Mouse (Mus musculus): ENCODE measurements around the gene Gpr15. TPM values are rescaled to one million over a fixed set of nuclear protein-coding genes. Genes with fewer than 3 reads are reported as not detected.

Gpr15 gene
- polyA plus RNA-seq, 1 experiment from 2014 or later = not detected

- H3K4me1 ChIP-seq = no peaks in the 10 kb centered on the region
- H3K36me3 ChIP-seq = no peaks in the 10 kb centered on the region
- DNase-seq (ENCODE audit: low spot score) = no peak
- no peak overlapping the region for H3K4me3 ChIP-seq
- no peaks in the 10 kb centered on the region for H3K27me3 ChIP-seq (ENCODE audit: insufficient read depth, poor library complexity, severe bottlenecking)
- WGBS = 84% methylated on average over 1 of the region's 1 CpGs
- no peak overlapping the region for H3K27ac ChIP-seq
- H3K9me3 ChIP-seq = no peaks in the 10 kb centered on the region
Observed at GRCm38 (mm10) chr16:58713128-58713527, 5.7 kb downstream of the Gpr15 start.

- H3K27me3 ChIP-seq (ENCODE audit: insufficient read depth, poor library complexity, severe bottlenecking) = no peaks in the 10 kb centered on the region
- H3K36me3 ChIP-seq = no peaks in the 10 kb centered on the region
Observed at GRCm38 (mm10) chr16:58712221-58712620, 6.6 kb downstream of the Gpr15 start.

GRCm38 (mm10) chr16:58709536-58709935, 9.3 kb downstream of the Gpr15 start:
- no peak for DNase-seq (ENCODE audit: low spot score)
- H3K36me3 ChIP-seq = no peaks in the 10 kb centered on the region
- 80% methylated on average over 4 of the region's 4 CpGs for WGBS
- no peaks in the 10 kb centered on the region for H3K27me3 ChIP-seq (ENCODE audit: insufficient read depth, poor library complexity, severe bottlenecking)
- no peaks in the 10 kb centered on the region for H3K4me1 ChIP-seq
- H3K9me3 ChIP-seq = no peaks in the 10 kb centered on the region
- H3K4me3 ChIP-seq = no peak overlapping the region
- no peak overlapping the region for H3K27ac ChIP-seq

More at GRCm38 (mm10) chr16:58712221-58712620, 6.6 kb downstream of the Gpr15 start:
- no peak for DNase-seq (ENCODE audit: low spot score)
- Histone ChIP-seq H3K27ac (no peak overlapping the region), H3K4me1 (no peaks in the 10 kb centered on the region), H3K4me3 (no peak overlapping the region), H3K9me3 (no peaks in the 10 kb centered on the region)
- 81% methylated on average over 8 of the region's 8 CpGs for WGBS

- H3K27ac ChIP-seq = no peak overlapping the region
- no peaks in the 10 kb centered on the region for H3K36me3 ChIP-seq
- H3K4me3 ChIP-seq = no peak overlapping the region
- 78% methylated on average over 3 of the region's 3 CpGs for WGBS
- H3K4me1 ChIP-seq = peaks cover 4% of the 10 kb centered on the region; the same call in 1 of the 2 replicates
- H3K27me3 ChIP-seq (ENCODE audit: insufficient read depth, poor library complexity, severe bottlenecking) = no peaks in the 10 kb centered on the region
- H3K9me3 ChIP-seq = no peaks in the 10 kb centered on the region
- DNase-seq (ENCODE audit: low spot score) = no peak
Observed at GRCm38 (mm10) chr16:58708601-58709475, 10.0 kb downstream of the Gpr15 start.

GRCm38 (mm10) chr16:58707276-58707905, 11.5 kb downstream of the Gpr15 start:
- H3K9me3 ChIP-seq = no peaks in the 10 kb centered on the region
- DNase-seq (ENCODE audit: low spot score) = no peak
- WGBS = 85% methylated on average over 4 of the region's 4 CpGs
- no peaks in the 10 kb centered on the region for H3K27me3 ChIP-seq (ENCODE audit: insufficient read depth, poor library complexity, severe bottlenecking)
- H3K36me3 ChIP-seq = no peaks in the 10 kb centered on the region
- peaks cover 15% of the 10 kb centered on the region; the same call in 1 of the 2 replicates for H3K4me1 ChIP-seq
- H3K27ac ChIP-seq = no peak overlapping the region
- H3K4me3 ChIP-seq = no peak overlapping the region

- Histone ChIP-seq H3K4me1 (peaks cover 20% of the 10 kb centered on the region), H3K4me3 (no peak overlapping the region), H3K9me3 (no peaks in the 10 kb centered on the region), H3K27ac (no peak overlapping the region; the same call in 1 of the 2 replicates), H3K36me3 (no peaks in the 10 kb centered on the region), H3K27me3 (ENCODE audit: insufficient read depth, poor library complexity, severe bottlenecking) (no peaks in the 10 kb centered on the region)
- DNase-seq (ENCODE audit: low spot score) = no peak
Observed at GRCm38 (mm10) chr16:58704999-58705398, 13.9 kb downstream of the Gpr15 start.

- Histone ChIP-seq H3K27ac (peak overlapping the region; percentile 78), H3K4me3 (0 out of 2 replicates have a peak overlapping the region, but pooled peaks have one; percentile 18), H3K36me3 (no peaks in the 10 kb centered on the region), H3K4me1 (peaks cover 20% of the 10 kb centered on the region), H3K27me3 (ENCODE audit: insufficient read depth, poor library complexity, severe bottlenecking) (no peaks in the 10 kb centered on the region), H3K9me3 (no peaks in the 10 kb centered on the region)
- WGBS = 12% methylated on average over 10 of the region's 10 CpGs
- DNase-seq (ENCODE audit: low spot score) = no peak
Observed at GRCm38 (mm10) chr16:58703382-58704124, 15.3 kb downstream of the Gpr15 start.

- Histone ChIP-seq H3K4me1 (peaks cover 20% of the 10 kb centered on the region), H3K27me3 (ENCODE audit: insufficient read depth, poor library complexity, severe bottlenecking) (no peaks in the 10 kb centered on the region), H3K9me3 (no peaks in the 10 kb centered on the region), H3K36me3 (no peaks in the 10 kb centered on the region), H3K4me3 (no peak overlapping the region), H3K27ac (no peak overlapping the region)
- no peak for DNase-seq (ENCODE audit: low spot score)
- WGBS = 82% methylated on average over 10 of the region's 10 CpGs
Observed at GRCm38 (mm10) chr16:58702329-58702932, 16.4 kb downstream of the Gpr15 start.

GRCm38 (mm10) chr16:58701779-58702178, 17.1 kb downstream of the Gpr15 start:
- no peaks in the 10 kb centered on the region for H3K36me3 ChIP-seq
- H3K4me1 ChIP-seq = peaks cover 20% of the 10 kb centered on the region
- no peak overlapping the region for H3K27ac ChIP-seq
- DNase-seq (ENCODE audit: low spot score) = no peak
- H3K27me3 ChIP-seq (ENCODE audit: insufficient read depth, poor library complexity, severe bottlenecking) = no peaks in the 10 kb centered on the region
- WGBS = 47% methylated on average over 6 of the region's 6 CpGs
- no peak overlapping the region for H3K4me3 ChIP-seq
- no peaks in the 10 kb centered on the region for H3K9me3 ChIP-seq

- DNase-seq (ENCODE audit: low spot score) = no peak
- Histone ChIP-seq H3K9me3 (no peaks in the 10 kb centered on the region), H3K4me1 (peaks cover 20% of the 10 kb centered on the region), H3K27me3 (ENCODE audit: insufficient read depth, poor library complexity, severe bottlenecking) (no peaks in the 10 kb centered on the region), H3K4me3 (no peak overlapping the region), H3K27ac (no peak overlapping the region), H3K36me3 (no peaks in the 10 kb centered on the region)
- WGBS = 75% methylated on average over 12 of the region's 12 CpGs
Observed at GRCm38 (mm10) chr16:58700816-58701424, 17.9 kb downstream of the Gpr15 start.

GRCm38 (mm10) chr16:58700174-58700573, 18.7 kb downstream of the Gpr15 start:
- Histone ChIP-seq H3K27me3 (ENCODE audit: insufficient read depth, poor library complexity, severe bottlenecking) (no peaks in the 10 kb centered on the region), H3K27ac (no peak overlapping the region), H3K4me3 (no peak overlapping the region), H3K4me1 (peaks cover 20% of the 10 kb centered on the region), H3K36me3 (no peaks in the 10 kb centered on the region), H3K9me3 (no peaks in the 10 kb centered on the region)
- WGBS = 77% methylated on average over 6 of the region's 6 CpGs
- no peak for DNase-seq (ENCODE audit: low spot score)

GRCm38 (mm10) chr16:58697261-58697660, 21.6 kb downstream of the Gpr15 start:
- Histone ChIP-seq H3K4me1 (peaks cover 5% of the 10 kb centered on the region; the same call in 1 of the 2 replicates), H3K4me3 (no peak overlapping the region), H3K27ac (no peak overlapping the region), H3K9me3 (no peaks in the 10 kb centered on the region), H3K27me3 (ENCODE audit: insufficient read depth, poor library complexity, severe bottlenecking) (no peaks in the 10 kb centered on the region), H3K36me3 (no peaks in the 10 kb centered on the region)
- WGBS = 100% methylated on average over 1 of the region's 1 CpGs
- no peak for DNase-seq (ENCODE audit: low spot score)

All from heart, embryonic 10.5 days (tissue).